Mouse (Mus musculus): ENCODE data around the gene Aco1. TPM values are rescaled to one million over a fixed set of nuclear protein-coding genes. Genes with fewer than 3 reads are reported as not detected.
"Not testable (repeated sequence)": the region's sequence is repeated elsewhere in the genome, so short reads cannot be mapped to it uniquely, and the experiment has no call there.

Gene Aco1
- 29.4 and 32.1 TPM in 2 replicates for polyA plus RNA-seq (2012; rRNA removed)

GRCm38 (mm10) chr4:40142743-40143532 lies at the start of gene Aco1:
Aco1 (plus strand) TSS chr4:40143081.
- WGBS: under 1% methylated on average over 46 of the region's 46 CpGs
- peak; percentile 95 to 96 for DNase-seq
- Histone ChIP-seq H3K27ac (ENCODE audit: insufficient read depth, low read length) (peak within 1 kb of the TSS; percentile 53), H3K4me3 (replicated peaks; ENCODE audit: insufficient read depth, low read depth, low read length) (peak within 1 kb of the TSS; percentile 71), H3K4me1 (ENCODE audit: control insufficient read depth, insufficient read depth, low read length) (no peaks in the 10 kb centered on the region), H3K27me3 (ENCODE audit: control insufficient read depth, insufficient read depth, low read length) (no peaks in the 10 kb centered on the region)
- TF ChIP-seq CTCF (IDR thresholded peaks at IDR 0.05; ENCODE audit: borderline replicate concordance, insufficient read depth, low read depth, low read length): no peak
- peak; percentile 45 for TF ChIP-seq POLR2A (IDR thresholded peaks at IDR 0.05; ENCODE audit: borderline replicate concordance, insufficient read depth, low read length)

- WGBS: 83% methylated on average over 2 of the region's 2 CpGs
- H3K27ac ChIP-seq (ENCODE audit: insufficient read depth, low read length): no peak overlapping the region
- no peak for DNase-seq
- no peaks in the 10 kb centered on the region for H3K27me3 ChIP-seq (ENCODE audit: control insufficient read depth, insufficient read depth, low read length)
- TF ChIP-seq POLR2A (IDR thresholded peaks at IDR 0.05; ENCODE audit: borderline replicate concordance, insufficient read depth, low read length): no peak
- TF ChIP-seq CTCF (IDR thresholded peaks at IDR 0.05; ENCODE audit: borderline replicate concordance, insufficient read depth, low read depth, low read length): no peak
- H3K4me3 ChIP-seq (replicated peaks; ENCODE audit: insufficient read depth, low read depth, low read length): no peak overlapping the region
- H3K4me1 ChIP-seq (ENCODE audit: control insufficient read depth, insufficient read depth, low read length): no peaks in the 10 kb centered on the region
Observed at GRCm38 (mm10) chr4:40094974-40095373, 47.9 kb upstream of the Aco1 start.

GRCm38 (mm10) chr4:40102996-40103395 lies 39.9 kb upstream of the Aco1 start:
- no peak for DNase-seq
- H3K4me1 ChIP-seq (ENCODE audit: control insufficient read depth, insufficient read depth, low read length): 0 out of 2 replicates have a peak, but pooled peaks cover 2% of the 10 kb centered on the region
- no peak overlapping the region for H3K4me3 ChIP-seq (replicated peaks; ENCODE audit: insufficient read depth, low read depth, low read length)
- WGBS: 84% methylated on average over 1 of the region's 1 CpGs
- no peak overlapping the region for H3K27ac ChIP-seq (ENCODE audit: insufficient read depth, low read length)
- TF ChIP-seq CTCF (IDR thresholded peaks at IDR 0.05; ENCODE audit: borderline replicate concordance, insufficient read depth, low read depth, low read length) (no peak), POLR2A (IDR thresholded peaks at IDR 0.05; ENCODE audit: borderline replicate concordance, insufficient read depth, low read length) (no peak)
- H3K27me3 ChIP-seq (ENCODE audit: control insufficient read depth, insufficient read depth, low read length): no peaks in the 10 kb centered on the region

GRCm38 (mm10) chr4:40106004-40106536 lies 36.8 kb upstream of the Aco1 start:
- no peak overlapping the region for H3K4me3 ChIP-seq (replicated peaks; ENCODE audit: insufficient read depth, low read depth, low read length)
- 0 out of 2 replicates have a peak, but pooled peaks cover 2% of the 10 kb centered on the region for H3K4me1 ChIP-seq (ENCODE audit: control insufficient read depth, insufficient read depth, low read length)
- TF ChIP-seq POLR2A (IDR thresholded peaks at IDR 0.05; ENCODE audit: borderline replicate concordance, insufficient read depth, low read length): no peak
- no peak for TF ChIP-seq CTCF (IDR thresholded peaks at IDR 0.05; ENCODE audit: borderline replicate concordance, insufficient read depth, low read depth, low read length)
- H3K27me3 ChIP-seq (ENCODE audit: control insufficient read depth, insufficient read depth, low read length): no peaks in the 10 kb centered on the region
- WGBS: 35% methylated on average over 8 of the region's 8 CpGs
- DNase-seq: no peak
- H3K27ac ChIP-seq (ENCODE audit: insufficient read depth, low read length): no peak overlapping the region

- Histone ChIP-seq H3K4me1 (ENCODE audit: control insufficient read depth, insufficient read depth, low read length) (0 out of 2 replicates have a peak, but pooled peaks cover 2% of the 10 kb centered on the region), H3K27ac (ENCODE audit: insufficient read depth, low read length) (no peak overlapping the region), H3K27me3 (ENCODE audit: control insufficient read depth, insufficient read depth, low read length) (no peaks in the 10 kb centered on the region), H3K4me3 (replicated peaks; ENCODE audit: insufficient read depth, low read depth, low read length) (no peak overlapping the region)
- 56% methylated on average over 4 of the region's 4 CpGs for WGBS
- TF ChIP-seq CTCF (IDR thresholded peaks at IDR 0.05; ENCODE audit: borderline replicate concordance, insufficient read depth, low read depth, low read length) (no peak), POLR2A (IDR thresholded peaks at IDR 0.05; ENCODE audit: borderline replicate concordance, insufficient read depth, low read length) (no peak)
- DNase-seq: no peak
Observed at GRCm38 (mm10) chr4:40108030-40108429, 34.9 kb upstream of the Aco1 start.

- Histone ChIP-seq H3K4me1 (ENCODE audit: control insufficient read depth, insufficient read depth, low read length) (no peaks in the 10 kb centered on the region), H3K4me3 (replicated peaks; ENCODE audit: insufficient read depth, low read depth, low read length) (no peak overlapping the region), H3K27ac (ENCODE audit: insufficient read depth, low read length) (no peak overlapping the region), H3K27me3 (ENCODE audit: control insufficient read depth, insufficient read depth, low read length) (no peaks in the 10 kb centered on the region)
- DNase-seq: no peak
- WGBS: 38% methylated on average over 1 of the region's 1 CpGs
- TF ChIP-seq CTCF (IDR thresholded peaks at IDR 0.05; ENCODE audit: borderline replicate concordance, insufficient read depth, low read depth, low read length) (no peak), POLR2A (IDR thresholded peaks at IDR 0.05; ENCODE audit: borderline replicate concordance, insufficient read depth, low read length) (no peak)
Observed at GRCm38 (mm10) chr4:40113173-40113572, 29.7 kb upstream of the Aco1 start.

- WGBS: 55% methylated on average over 3 of the region's 3 CpGs
- Histone ChIP-seq H3K4me1 (ENCODE audit: control insufficient read depth, insufficient read depth, low read length) (no peaks in the 10 kb centered on the region), H3K27ac (ENCODE audit: insufficient read depth, low read length) (no peak overlapping the region), H3K4me3 (replicated peaks; ENCODE audit: insufficient read depth, low read depth, low read length) (no peak overlapping the region), H3K27me3 (ENCODE audit: control insufficient read depth, insufficient read depth, low read length) (no peaks in the 10 kb centered on the region)
- DNase-seq: no peak
- TF ChIP-seq POLR2A (IDR thresholded peaks at IDR 0.05; ENCODE audit: borderline replicate concordance, insufficient read depth, low read length) (no peak), CTCF (IDR thresholded peaks at IDR 0.05; ENCODE audit: borderline replicate concordance, insufficient read depth, low read depth, low read length) (no peak)
Observed at GRCm38 (mm10) chr4:40121221-40121620, 21.7 kb upstream of the Aco1 start.

- not testable (repeated sequence) for H3K4me3 ChIP-seq (replicated peaks; ENCODE audit: insufficient read depth, low read depth, low read length); H3K27ac ChIP-seq (ENCODE audit: insufficient read depth, low read length); H3K27me3 ChIP-seq (ENCODE audit: control insufficient read depth, insufficient read depth, low read length); H3K4me1 ChIP-seq (ENCODE audit: control insufficient read depth, insufficient read depth, low read length); DNase-seq
- WGBS: 96% methylated on average over 1 of the region's 1 CpGs
Observed at GRCm38 (mm10) chr4:40122291-40122690, 20.6 kb upstream of the Aco1 start.
